Mouse (Mus musculus) liver, adult 2 months (tissue): ENCODE measurements around the gene Fzd4.

Experiments
- CTCF ChIP-seq: fragments of 200-500 bp; IDR thresholded peaks from 2 replicates; pipeline ENCODE4 v1.5.1; 2011; ENCODE audit warnings: low read depth, low read length, control low read depth
- POLR2A ChIP-seq: fragments of 200-500 bp; IDR thresholded peaks from 2 replicates; pipeline ENCODE4 v1.6.1; 2011; ENCODE audit warnings: low read length, control low read depth; ENCODE audit not compliant: insufficient read depth; ENCODE audit errors: extremely low read depth

- TF ChIP-seq CTCF = no peak
- TF ChIP-seq POLR2A = no peak
Observed at GRCm38 (mm10) chr7:89382892-89383291, 21.3 kb upstream of the Fzd4 start.
